Mouse (Mus musculus): ENCODE results near the gene Tenm4. TPM values are rescaled to one million over a fixed set of nuclear protein-coding genes. Genes with fewer than 3 reads are reported as not detected.

Tenm4 gene
- polyA plus RNA-seq, 1 experiment from 2014 or later = 22.1 TPM

DNA sequence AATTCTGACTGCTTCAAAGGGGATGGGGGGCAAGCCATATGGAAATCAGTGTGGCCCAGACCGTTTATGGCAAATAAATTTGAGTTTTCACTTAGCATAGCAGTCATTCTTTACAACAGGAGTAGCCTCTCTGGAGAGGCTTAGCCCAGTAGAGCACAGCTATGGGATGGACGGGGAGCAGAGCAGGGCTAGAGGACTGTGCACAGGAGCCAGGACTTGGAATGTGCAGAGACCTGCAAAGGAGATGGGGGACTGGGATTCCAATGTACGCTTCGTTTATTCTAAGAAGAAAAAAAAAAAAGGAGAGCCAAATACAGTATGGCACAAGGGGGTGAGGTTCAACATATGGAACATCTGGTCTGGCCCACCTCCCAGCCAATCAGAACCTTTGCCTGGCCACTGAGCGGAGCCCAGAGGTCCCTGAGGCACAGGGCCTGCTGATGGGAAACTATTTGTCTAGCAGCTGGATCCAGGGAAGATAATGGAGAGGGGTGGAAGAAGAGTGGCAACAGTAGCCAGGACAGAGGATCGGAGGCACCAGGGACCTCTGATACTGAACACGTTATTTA, 381.3 kb downstream of the Tenm4 start:
- 0 out of 2 replicates have a peak overlapping the region, but pooled peaks have one; percentile 67 for H3K27ac ChIP-seq
- WGBS = 66% methylated on average over 7 of the region's 7 CpGs
- peaks cover 14% of the 10 kb centered on the region; the same call in 1 of the 2 replicates for H3K36me3 ChIP-seq
- H3K4me1 ChIP-seq (replicated peaks) = peaks cover 45% of the 10 kb centered on the region
- 0 out of 2 replicates have a peak, but pooled peaks cover 5% of the 10 kb centered on the region for H3K27me3 ChIP-seq (ENCODE audit: insufficient read depth, poor library complexity, severe bottlenecking)
- no peak overlapping the region for H3K4me3 ChIP-seq
- DNase-seq (ENCODE audit: low spot score) = peak; percentile 41
- H3K9me3 ChIP-seq = no peaks in the 10 kb centered on the region

DNA sequence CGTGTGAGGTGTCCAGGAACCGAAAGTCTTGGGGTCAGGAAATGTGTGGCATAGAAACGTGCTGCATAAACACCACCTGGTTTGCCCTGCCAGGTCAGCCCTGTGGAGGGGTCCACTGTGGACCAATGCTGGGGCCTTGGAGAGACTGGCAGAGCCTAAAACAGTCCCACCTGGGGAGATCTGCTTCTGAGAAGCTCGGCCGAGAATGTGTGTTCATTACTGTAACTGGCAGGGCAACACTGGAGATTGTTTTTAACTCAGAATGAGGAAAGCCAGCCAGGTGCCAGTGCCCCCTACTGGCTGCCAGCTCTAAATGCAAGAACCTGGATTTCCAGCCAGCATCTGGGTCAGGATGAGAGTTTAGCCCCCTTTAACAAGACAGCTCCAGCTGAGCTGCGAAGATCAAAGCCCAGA, 383.2 kb downstream of the Tenm4 start:
- peaks cover 45% of the 10 kb centered on the region for H3K4me1 ChIP-seq (replicated peaks)
- 48% methylated on average over 6 of the region's 6 CpGs for WGBS
- peak overlapping the region; percentile 67 for H3K27ac ChIP-seq
- 0 out of 2 replicates have a peak, but pooled peaks cover 6% of the 10 kb centered on the region for H3K9me3 ChIP-seq
- peak; percentile 51 for DNase-seq (ENCODE audit: low spot score)
- peaks cover 22% of the 10 kb centered on the region; the same call in 1 of the 2 replicates for H3K36me3 ChIP-seq
- 0 out of 2 replicates have a peak, but pooled peaks cover 5% of the 10 kb centered on the region for H3K27me3 ChIP-seq (ENCODE audit: insufficient read depth, poor library complexity, severe bottlenecking)
- H3K4me3 ChIP-seq = no peak overlapping the region

DNA sequence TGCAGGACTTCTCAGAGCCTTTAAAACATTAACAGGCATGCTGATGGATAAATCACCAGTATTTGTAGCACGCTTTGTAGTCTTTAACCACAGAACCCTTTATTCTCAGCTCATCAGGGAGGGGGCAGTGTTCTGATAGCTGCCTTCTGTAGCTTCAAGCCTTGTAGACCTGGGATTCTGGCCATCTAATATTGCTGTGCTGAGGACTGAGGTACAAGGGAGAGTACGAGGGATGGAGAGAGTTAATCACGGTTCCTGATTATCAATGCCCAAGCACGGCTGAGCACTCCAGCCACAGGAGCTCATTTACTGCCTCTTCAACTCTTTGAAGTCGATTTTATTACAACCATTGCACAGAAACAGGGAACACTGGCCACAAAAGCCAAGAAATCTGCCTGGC, 384.2 kb downstream of the Tenm4 start:
- 0 out of 2 replicates have a peak, but pooled peaks cover 6% of the 10 kb centered on the region for H3K9me3 ChIP-seq
- no peak overlapping the region for H3K4me3 ChIP-seq
- DNase-seq (ENCODE audit: low spot score) = no peak
- H3K4me1 ChIP-seq (replicated peaks) = peaks cover 45% of the 10 kb centered on the region
- no peak overlapping the region for H3K27ac ChIP-seq
- H3K36me3 ChIP-seq = peaks cover 17% of the 10 kb centered on the region; the same call in 1 of the 2 replicates
- H3K27me3 ChIP-seq (ENCODE audit: insufficient read depth, poor library complexity, severe bottlenecking) = 0 out of 2 replicates have a peak, but pooled peaks cover 1% of the 10 kb centered on the region
- WGBS = 42% methylated on average over 5 of the region's 5 CpGs

DNA sequence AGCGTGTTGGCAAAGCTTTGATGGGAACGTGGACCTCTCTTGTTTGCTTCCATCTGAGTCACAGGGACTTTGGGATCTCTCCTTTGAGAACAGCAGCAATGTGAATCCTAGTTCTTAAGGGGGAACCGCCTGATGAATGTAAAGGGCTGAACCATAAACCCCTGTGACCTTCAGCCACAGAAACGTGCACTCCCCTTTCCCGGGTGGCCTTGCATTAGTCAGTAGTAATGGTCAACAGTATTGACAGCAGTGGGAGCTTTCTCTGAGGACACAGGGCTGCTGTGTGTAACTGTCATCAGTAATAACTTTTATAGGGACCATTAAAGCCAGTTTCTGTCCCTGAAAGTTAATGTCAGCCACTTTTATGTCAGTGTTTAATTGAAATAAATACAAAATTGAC, 385.7 kb downstream of the Tenm4 start:
- H3K4me3 ChIP-seq = no peak overlapping the region
- DNase-seq (ENCODE audit: low spot score) = no peak
- no peak overlapping the region for H3K27ac ChIP-seq
- H3K9me3 ChIP-seq = 0 out of 2 replicates have a peak, but pooled peaks cover 6% of the 10 kb centered on the region
- 78% methylated on average over 5 of the region's 5 CpGs for WGBS
- H3K4me1 ChIP-seq (replicated peaks) = peaks cover 41% of the 10 kb centered on the region
- H3K27me3 ChIP-seq (ENCODE audit: insufficient read depth, poor library complexity, severe bottlenecking) = no peaks in the 10 kb centered on the region
- H3K36me3 ChIP-seq = peaks cover 9% of the 10 kb centered on the region; the same call in 1 of the 2 replicates

- Histone ChIP-seq H3K4me3 (no peak overlapping the region), H3K9me3 (0 out of 2 replicates have a peak, but pooled peaks cover 2% of the 10 kb centered on the region), H3K36me3 (peaks cover 4% of the 10 kb centered on the region; the same call in 1 of the 2 replicates), H3K27ac (peak overlapping the region; percentile 66; the same call in 1 of the 2 replicates), H3K27me3 (ENCODE audit: insufficient read depth, poor library complexity, severe bottlenecking) (no peaks in the 10 kb centered on the region), H3K4me1 (replicated peaks) (peaks cover 21% of the 10 kb centered on the region)
- DNase-seq (ENCODE audit: low spot score) = no peak
- WGBS = 58% methylated on average over 3 of the region's 3 CpGs
These were observed 391.8 kb downstream of the Tenm4 start for GRCm38 (mm10) chr7:96562890-96563289.

DNA sequence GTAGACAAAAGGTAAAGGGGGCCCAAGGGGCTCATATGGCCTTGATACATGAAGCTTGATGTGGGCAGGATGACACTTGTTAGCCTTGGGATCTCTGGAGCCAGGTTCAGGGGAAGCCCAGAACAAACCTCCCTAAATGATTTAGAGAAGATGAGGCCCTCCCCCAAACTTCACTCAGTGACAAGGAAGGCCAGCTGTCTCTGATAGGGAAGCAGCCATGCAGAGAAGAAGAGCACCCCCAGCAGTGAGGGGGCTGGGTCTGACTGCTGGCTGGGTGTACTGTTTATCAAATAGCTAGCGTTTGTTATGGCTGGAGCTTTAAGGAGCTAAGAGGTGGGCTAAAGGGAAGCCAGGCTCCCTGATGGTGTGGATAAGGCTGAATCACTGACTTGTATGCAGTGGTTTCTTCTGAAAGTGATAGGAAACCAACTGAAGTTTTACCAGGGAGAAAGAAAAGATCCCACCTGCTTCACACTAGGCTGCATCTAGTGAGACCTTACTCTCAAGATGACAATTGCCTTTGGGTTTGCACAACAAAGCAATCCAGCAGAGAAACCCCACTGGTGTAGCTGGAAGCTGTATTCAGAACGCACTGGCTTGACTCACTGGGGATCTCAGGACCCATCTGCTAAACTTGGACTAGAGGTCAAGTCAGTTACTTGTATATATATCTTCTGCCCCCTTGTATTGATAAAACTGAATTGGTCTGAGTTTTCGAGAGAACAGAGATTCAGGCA, 392.5 kb downstream of the Tenm4 start:
- no peaks in the 10 kb centered on the region for H3K9me3 ChIP-seq
- no peak for DNase-seq (ENCODE audit: low spot score)
- peak overlapping the region; percentile 66 for H3K27ac ChIP-seq
- H3K36me3 ChIP-seq = no peaks in the 10 kb centered on the region
- WGBS = 26% methylated on average over 3 of the region's 3 CpGs
- peaks cover 21% of the 10 kb centered on the region for H3K4me1 ChIP-seq (replicated peaks)
- H3K27me3 ChIP-seq (ENCODE audit: insufficient read depth, poor library complexity, severe bottlenecking) = no peaks in the 10 kb centered on the region
- H3K4me3 ChIP-seq = no peak overlapping the region

DNA sequence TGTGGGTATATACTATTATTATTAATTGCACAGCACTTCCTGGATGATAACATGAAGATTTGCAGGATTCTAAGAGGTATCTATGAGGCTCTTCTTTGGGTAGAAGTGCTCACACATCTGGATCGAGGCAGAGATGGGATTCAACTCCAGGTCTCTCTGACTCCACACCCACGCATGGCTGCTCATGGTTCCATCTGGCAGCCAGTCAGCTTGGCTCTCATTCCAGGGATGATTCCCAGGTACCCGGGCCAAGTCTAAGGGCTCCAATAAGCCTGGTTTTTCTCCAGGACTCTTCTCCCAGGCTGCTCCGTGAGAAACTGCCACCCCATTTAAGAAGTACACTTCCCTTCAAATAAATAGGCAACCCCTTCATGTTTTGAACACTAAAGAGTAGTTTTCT, 394.8 kb downstream of the Tenm4 start:
- H3K9me3 ChIP-seq = no peaks in the 10 kb centered on the region
- H3K4me1 ChIP-seq (replicated peaks) = peaks cover 21% of the 10 kb centered on the region
- no peak overlapping the region for H3K27ac ChIP-seq
- H3K27me3 ChIP-seq (ENCODE audit: insufficient read depth, poor library complexity, severe bottlenecking) = no peaks in the 10 kb centered on the region
- no peak for DNase-seq (ENCODE audit: low spot score)
- no peaks in the 10 kb centered on the region for H3K36me3 ChIP-seq
- 81% methylated on average over 4 of the region's 4 CpGs for WGBS
- no peak overlapping the region for H3K4me3 ChIP-seq

GRCm38 (mm10) chr7:96566260-96566659, 395.2 kb downstream of the Tenm4 start:
- no peak overlapping the region for H3K4me3 ChIP-seq
- H3K4me1 ChIP-seq (replicated peaks) = peaks cover 21% of the 10 kb centered on the region
- no peaks in the 10 kb centered on the region for H3K36me3 ChIP-seq
- H3K27ac ChIP-seq = no peak overlapping the region
- WGBS = 93% methylated on average over 4 of the region's 4 CpGs
- no peaks in the 10 kb centered on the region for H3K9me3 ChIP-seq
- no peaks in the 10 kb centered on the region for H3K27me3 ChIP-seq (ENCODE audit: insufficient read depth, poor library complexity, severe bottlenecking)
- no peak for DNase-seq (ENCODE audit: low spot score)

DNA sequence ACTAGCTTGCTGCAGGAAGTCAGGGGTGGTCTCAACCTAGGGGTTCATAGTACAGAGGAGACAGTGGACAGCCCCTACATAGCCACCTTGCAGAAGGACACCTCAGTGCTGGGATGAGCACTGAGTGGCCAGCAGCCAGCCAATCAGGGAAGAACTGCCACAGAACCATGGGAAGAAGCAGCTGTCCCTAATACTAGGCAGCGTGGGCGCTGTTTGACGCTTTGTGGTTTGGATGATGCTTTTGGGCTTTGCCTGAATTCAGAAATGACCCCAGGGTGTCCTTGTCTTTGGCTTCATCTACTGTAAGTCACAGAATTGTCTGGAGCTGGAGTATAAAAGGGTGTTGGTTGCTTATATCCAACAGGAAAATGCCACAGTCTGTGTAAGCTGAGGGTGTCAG, 397.0 kb downstream of the Tenm4 start:
- no peak for DNase-seq (ENCODE audit: low spot score)
- no peaks in the 10 kb centered on the region for H3K9me3 ChIP-seq
- H3K4me1 ChIP-seq (replicated peaks) = peaks cover 11% of the 10 kb centered on the region
- WGBS = 91% methylated on average over 3 of the region's 3 CpGs
- no peaks in the 10 kb centered on the region for H3K36me3 ChIP-seq
- H3K27me3 ChIP-seq (ENCODE audit: insufficient read depth, poor library complexity, severe bottlenecking) = no peaks in the 10 kb centered on the region
- H3K4me3 ChIP-seq = no peak overlapping the region
- H3K27ac ChIP-seq = no peak overlapping the region

- no peak overlapping the region for H3K27ac ChIP-seq
- peaks cover 4% of the 10 kb centered on the region; the same call in 1 of the 2 replicates for H3K4me1 ChIP-seq (replicated peaks)
- H3K27me3 ChIP-seq (ENCODE audit: insufficient read depth, poor library complexity, severe bottlenecking) = no peaks in the 10 kb centered on the region
- DNase-seq (ENCODE audit: low spot score) = no peak
- no peaks in the 10 kb centered on the region for H3K9me3 ChIP-seq
- no peaks in the 10 kb centered on the region for H3K36me3 ChIP-seq
- no peak overlapping the region for H3K4me3 ChIP-seq
These were observed 399.9 kb downstream of the Tenm4 start for GRCm38 (mm10) chr7:96570965-96571364.

DNA sequence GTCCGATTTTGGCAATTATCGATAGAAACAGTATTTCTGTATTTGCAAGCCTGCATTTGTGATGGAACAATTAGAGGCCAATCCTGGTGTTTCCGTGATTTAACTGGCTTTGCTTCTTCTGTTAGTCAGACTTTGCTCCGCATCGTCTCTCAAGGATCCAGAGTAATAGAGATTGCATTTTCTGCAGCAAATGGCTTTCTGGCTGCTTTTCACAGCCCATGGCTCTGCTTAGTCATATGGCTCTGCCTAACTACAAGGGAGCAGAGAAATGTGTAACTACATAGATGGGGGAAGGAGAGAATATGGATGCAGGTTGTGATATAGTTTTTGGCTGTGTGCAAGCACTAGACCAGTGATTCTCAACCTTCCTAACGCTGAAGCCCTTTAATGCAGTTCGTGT, 401.9 kb downstream of the Tenm4 start:
- Histone ChIP-seq H3K27me3 (ENCODE audit: insufficient read depth, poor library complexity, severe bottlenecking) (no peaks in the 10 kb centered on the region), H3K36me3 (no peaks in the 10 kb centered on the region), H3K27ac (no peak overlapping the region), H3K4me1 (replicated peaks) (peaks cover 7% of the 10 kb centered on the region; the same call in 1 of the 2 replicates), H3K9me3 (no peaks in the 10 kb centered on the region), H3K4me3 (no peak overlapping the region)
- no peak for DNase-seq (ENCODE audit: low spot score)
- WGBS = 93% methylated on average over 7 of the region's 7 CpGs

DNA sequence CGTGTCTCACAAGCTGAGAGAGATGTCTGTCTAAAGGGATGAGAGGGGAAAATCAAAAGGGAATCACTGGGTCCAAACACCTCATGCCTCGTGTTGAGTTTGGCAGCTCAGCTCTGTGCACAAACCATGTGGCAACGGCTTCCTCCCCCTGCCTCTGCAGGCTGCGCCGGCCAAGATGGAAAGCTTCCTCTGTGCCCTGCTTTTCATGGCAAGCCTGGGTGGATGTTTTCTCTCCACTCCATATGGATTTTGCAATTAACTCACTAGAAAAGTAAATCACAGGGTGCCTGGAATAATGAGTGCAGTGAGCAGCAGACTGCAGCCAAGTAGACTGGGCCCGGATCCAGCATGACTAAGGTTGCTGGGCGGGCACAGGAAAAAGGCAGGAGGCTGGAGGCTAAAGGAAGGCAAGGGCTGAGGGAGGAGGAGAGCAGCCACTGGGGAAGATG, 404.2 kb downstream of the Tenm4 start:
- no peak overlapping the region for H3K4me3 ChIP-seq
- H3K36me3 ChIP-seq = no peaks in the 10 kb centered on the region
- 92% methylated on average over 7 of the region's 7 CpGs for WGBS
- H3K4me1 ChIP-seq (replicated peaks) = peaks cover 7% of the 10 kb centered on the region; the same call in 1 of the 2 replicates
- H3K9me3 ChIP-seq = no peaks in the 10 kb centered on the region
- H3K27me3 ChIP-seq (ENCODE audit: insufficient read depth, poor library complexity, severe bottlenecking) = no peaks in the 10 kb centered on the region
- DNase-seq (ENCODE audit: low spot score) = no peak
- peak overlapping the region; percentile 0; the same call in 1 of the 2 replicates for H3K27ac ChIP-seq

DNA sequence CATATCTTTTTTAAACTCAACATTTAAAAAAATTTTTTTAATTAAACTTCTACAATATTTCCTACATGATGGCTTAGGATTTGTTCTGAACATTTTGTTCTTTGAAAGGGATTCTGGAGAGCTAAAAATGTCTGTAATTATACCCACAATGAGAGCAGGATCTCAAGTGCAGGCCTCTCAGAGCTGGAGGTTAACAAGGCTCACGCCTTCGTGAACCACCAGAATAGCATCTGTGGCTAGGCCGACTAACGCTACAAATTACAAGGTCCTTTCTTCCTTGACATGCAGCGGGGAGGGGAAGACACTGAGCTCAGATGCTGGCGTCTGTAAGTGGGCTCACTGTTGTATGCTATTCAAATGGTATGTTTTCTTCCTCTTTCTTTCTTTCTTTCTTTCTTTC, 411.7 kb downstream of the Tenm4 start:
- H3K4me3 ChIP-seq = no peak overlapping the region
- no peaks in the 10 kb centered on the region for H3K27me3 ChIP-seq (ENCODE audit: insufficient read depth, poor library complexity, severe bottlenecking)
- H3K36me3 ChIP-seq = no peaks in the 10 kb centered on the region
- H3K9me3 ChIP-seq = no peaks in the 10 kb centered on the region
- H3K27ac ChIP-seq = no peak overlapping the region
- 78% methylated on average over 6 of the region's 6 CpGs for WGBS
- no peaks in the 10 kb centered on the region for H3K4me1 ChIP-seq (replicated peaks)
- DNase-seq (ENCODE audit: low spot score) = no peak
